Mouse (Mus musculus): Measurements from ENCODE around the gene Cox7a2l. TPM values are rescaled to one million over a fixed set of nuclear protein-coding genes. Genes with fewer than 3 reads are reported as not detected.
A peak's percentile ranks its signal among the peaks of the same experiment; 100 is the strongest.

Cox7a2l gene
- 138 and 143 TPM in 2 replicates for polyA plus RNA-seq (2016; fragmentation: Nextera tagmentation; extraction: Ambion mirVana)

DNA sequence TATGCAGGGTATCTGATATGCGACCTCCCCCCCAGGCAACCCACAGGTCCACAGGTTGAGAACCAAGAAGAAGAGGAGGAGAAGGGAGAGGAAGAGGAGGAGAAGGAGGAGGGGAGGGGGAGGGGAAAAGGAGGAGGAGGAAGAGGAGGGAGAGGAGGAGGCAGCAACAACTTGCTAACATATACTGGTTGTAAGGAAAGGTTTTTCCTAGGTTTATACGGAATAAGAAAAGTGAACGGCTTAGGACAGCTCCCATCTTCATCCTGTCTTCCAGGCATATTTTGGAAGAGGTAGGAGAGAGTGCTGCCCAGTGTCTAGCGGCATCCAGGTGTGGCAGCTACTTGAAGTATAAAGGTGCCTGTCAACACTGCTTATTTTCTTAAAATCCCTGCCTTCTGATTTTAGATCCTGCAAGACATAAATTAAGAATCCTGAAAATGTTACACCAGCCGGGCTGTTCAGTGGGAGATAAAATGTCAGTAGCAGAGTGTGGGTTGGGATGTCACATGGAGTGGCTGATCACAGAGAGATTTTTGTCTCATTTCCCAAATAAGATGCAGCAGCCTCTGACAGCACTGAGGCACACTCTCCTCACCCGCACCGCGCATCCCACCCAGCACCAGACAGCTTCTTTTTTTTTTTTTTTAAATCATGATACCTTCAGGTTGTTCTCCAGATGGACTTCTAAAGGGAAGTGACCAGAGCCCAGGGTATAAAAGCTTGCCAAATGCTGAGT, at the start of gene Cox7a2l:
TSS of gene Cox7a2l (minus strand) at position 51 of the 736 bp plus-strand sequence.
- WGBS: 95% methylated on average over 8 of the region's 8 CpGs
- H3K36me3 ChIP-seq: no peaks in the 10 kb centered on the region
- H3K27me3 ChIP-seq (ENCODE audit: low read depth, poor library complexity, severe bottlenecking): no peaks in the 10 kb centered on the region
- no peak for DNase-seq (ENCODE audit: low spot score)
- H3K27ac ChIP-seq (replicated peaks): no peak within 1 kb of the TSS
- H3K4me3 ChIP-seq: no peak within 1 kb of the TSS
- H3K4me1 ChIP-seq: peaks cover 19% of the 10 kb centered on the region
- H3K9me3 ChIP-seq (replicated peaks): 0 out of 2 replicates have a peak, but pooled peaks cover 3% of the 10 kb centered on the region

DNA sequence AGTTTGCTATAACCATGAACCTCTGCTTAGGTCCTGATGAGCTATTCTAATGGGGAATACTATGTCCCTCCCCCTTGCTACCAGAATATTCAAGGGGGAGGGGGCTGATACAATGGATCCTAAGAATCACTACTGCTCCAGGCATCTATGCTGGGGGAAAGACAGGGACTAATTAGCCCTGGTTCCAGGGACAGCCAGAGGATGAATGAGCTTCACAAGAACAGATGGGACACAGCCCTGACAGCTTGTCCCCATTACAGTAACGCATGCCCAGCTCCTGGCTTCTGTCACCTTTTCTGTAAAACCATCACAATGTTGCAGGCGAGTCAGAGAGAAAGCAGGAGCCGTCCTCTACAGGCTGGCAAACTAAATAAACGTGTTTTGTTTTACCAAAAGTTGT, 48.4 kb upstream of the Cox7a2l start:
- no peaks in the 10 kb centered on the region for H3K27me3 ChIP-seq (ENCODE audit: low read depth, poor library complexity, severe bottlenecking)
- no peak overlapping the region for H3K27ac ChIP-seq (replicated peaks)
- peaks cover 19% of the 10 kb centered on the region for H3K4me1 ChIP-seq
- H3K9me3 ChIP-seq (replicated peaks): no peaks in the 10 kb centered on the region
- H3K36me3 ChIP-seq: no peaks in the 10 kb centered on the region
- WGBS: 80% methylated on average over 4 of the region's 4 CpGs
- no peak overlapping the region for H3K4me3 ChIP-seq
- no peak for DNase-seq (ENCODE audit: low spot score)

DNA sequence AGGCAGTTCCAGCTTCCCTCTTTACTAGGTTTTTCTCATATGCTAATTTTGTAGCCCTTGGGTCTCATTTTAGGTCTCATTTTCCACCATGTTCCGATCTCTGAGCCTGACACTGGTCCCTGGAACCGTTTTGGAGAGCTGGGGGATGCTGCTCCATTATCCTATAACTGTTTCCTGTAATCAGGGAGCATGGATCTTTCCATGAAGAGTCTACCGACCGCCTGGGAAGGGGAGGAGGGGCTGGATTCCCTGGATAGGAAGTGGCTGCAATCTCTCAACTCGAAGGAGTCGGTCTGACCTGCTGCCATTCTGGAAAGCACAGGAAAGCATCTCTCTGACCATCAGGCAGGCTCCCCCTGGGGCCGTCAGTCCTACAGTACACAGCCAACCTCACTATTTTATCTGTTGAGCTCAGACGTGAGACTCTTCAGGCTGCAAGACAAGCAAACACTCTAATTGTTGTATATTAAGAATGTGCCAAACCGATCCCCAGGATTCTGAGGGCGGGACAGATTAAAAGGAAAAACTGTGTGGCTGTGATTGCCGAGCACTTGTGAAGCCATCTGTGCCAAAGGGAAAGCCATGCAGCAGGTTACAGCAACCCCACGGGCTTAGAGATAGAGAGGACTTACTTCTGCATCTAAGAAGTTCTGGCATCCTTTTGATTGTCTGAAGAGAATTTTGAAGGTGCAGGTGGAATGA, 47.1 kb upstream of the Cox7a2l start:
- H3K4me1 ChIP-seq: peaks cover 20% of the 10 kb centered on the region
- peak overlapping the region; percentile 43; the same call in 1 of the 2 replicates for H3K27ac ChIP-seq (replicated peaks)
- DNase-seq (ENCODE audit: low spot score): no peak
- 78% methylated on average over 12 of the region's 12 CpGs for WGBS
- H3K27me3 ChIP-seq (ENCODE audit: low read depth, poor library complexity, severe bottlenecking): no peaks in the 10 kb centered on the region
- no peaks in the 10 kb centered on the region for H3K9me3 ChIP-seq (replicated peaks)
- H3K36me3 ChIP-seq: no peaks in the 10 kb centered on the region
- no peak overlapping the region for H3K4me3 ChIP-seq

DNA sequence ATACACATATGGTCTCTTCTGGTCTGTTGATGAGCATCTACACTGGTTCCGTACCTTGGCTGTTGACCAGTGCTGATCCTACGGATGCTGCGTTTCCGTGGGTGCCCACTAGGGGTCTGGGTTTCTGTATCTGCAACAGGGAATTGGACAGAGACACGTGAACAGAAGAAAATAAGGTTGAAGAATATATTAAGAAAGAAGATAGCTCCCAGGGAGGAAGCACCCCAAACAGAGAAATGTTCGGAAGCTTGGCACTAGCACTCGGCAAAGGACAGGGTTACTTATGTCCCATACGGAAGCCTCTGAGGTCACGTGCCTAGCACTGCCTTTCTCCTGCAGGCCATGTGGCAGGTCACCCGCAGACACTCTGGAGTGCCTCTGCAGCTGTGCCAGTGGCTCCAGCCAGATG, 46.6 kb upstream of the Cox7a2l start:
- Histone ChIP-seq H3K9me3 (replicated peaks) (no peaks in the 10 kb centered on the region), H3K4me1 (peaks cover 25% of the 10 kb centered on the region), H3K36me3 (no peaks in the 10 kb centered on the region), H3K4me3 (no peak overlapping the region), H3K27ac (replicated peaks) (peak overlapping the region; percentile 43; the same call in 1 of the 2 replicates), H3K27me3 (ENCODE audit: low read depth, poor library complexity, severe bottlenecking) (no peaks in the 10 kb centered on the region)
- WGBS: 59% methylated on average over 10 of the region's 10 CpGs
- DNase-seq (ENCODE audit: low spot score): peak; percentile 55

DNA sequence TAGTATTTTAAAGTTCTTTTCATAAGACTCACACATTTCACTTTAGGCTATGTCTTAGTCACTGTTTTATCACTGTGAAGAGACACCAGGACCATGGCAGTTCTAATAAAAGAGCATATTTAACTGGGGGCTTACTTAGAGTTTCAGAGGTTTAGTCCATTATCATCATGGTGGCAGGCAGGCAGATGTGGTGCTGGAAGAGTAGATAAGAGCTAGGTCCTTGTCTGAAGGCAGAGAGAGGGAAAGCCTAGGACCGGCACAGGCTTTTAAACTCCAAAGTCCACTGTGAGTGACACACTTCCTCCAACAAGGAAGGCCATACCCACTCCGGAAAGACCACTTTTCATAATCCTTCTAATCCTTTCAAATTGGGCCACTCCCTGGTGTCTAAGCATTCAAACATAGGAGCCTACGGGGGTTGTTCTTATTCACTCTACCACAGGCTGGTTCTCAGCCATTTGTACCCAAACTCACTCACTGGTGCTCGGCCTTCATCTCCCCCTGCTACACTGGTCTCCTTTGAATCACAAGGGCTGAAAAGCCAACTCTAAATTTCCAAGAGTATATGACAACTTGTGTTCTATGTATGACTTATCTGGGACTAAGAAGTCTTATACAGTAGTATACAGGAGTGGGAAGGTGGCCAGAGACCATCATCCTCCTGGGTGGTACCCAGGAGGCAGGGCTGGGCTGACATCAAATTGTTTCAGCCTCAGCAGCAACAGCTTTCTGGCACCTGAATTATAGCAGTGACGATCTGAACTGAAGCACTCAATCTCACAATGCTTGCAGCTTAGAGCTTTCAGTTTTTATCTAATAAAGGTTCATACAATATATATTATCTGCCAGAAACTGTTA, 45.3 kb upstream of the Cox7a2l start:
- Histone ChIP-seq H3K4me3 (no peak overlapping the region), H3K4me1 (peaks cover 21% of the 10 kb centered on the region), H3K9me3 (replicated peaks) (no peaks in the 10 kb centered on the region), H3K27ac (replicated peaks) (no peak overlapping the region), H3K36me3 (no peaks in the 10 kb centered on the region), H3K27me3 (ENCODE audit: low read depth, poor library complexity, severe bottlenecking) (no peaks in the 10 kb centered on the region)
- no peak for DNase-seq (ENCODE audit: low spot score)
- 90% methylated on average over 5 of the region's 5 CpGs for WGBS

DNA sequence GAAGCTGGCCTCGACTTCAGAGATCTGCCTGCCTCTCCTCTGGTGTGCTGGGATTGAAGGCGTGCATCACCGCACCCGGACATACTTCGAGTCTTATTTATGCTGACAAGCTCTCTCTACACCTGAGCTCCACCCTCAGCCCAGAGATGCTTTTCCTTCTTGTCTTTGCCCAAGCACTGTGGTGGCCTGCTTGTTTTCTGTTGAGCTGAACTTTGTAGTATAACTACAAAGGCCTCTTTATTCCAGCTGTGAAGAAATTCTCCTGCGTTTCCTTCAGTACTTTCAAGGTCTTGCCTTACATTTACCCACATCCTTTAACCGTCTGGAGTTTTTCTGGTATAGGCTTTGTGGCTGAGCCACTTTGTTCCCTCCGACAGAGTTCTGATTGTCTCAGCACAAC, 42.0 kb upstream of the Cox7a2l start:
- no peaks in the 10 kb centered on the region for H3K9me3 ChIP-seq (replicated peaks)
- no peak overlapping the region for H3K4me3 ChIP-seq
- no peak overlapping the region for H3K27ac ChIP-seq (replicated peaks)
- DNase-seq (ENCODE audit: low spot score): no peak
- no peaks in the 10 kb centered on the region for H3K36me3 ChIP-seq
- no peaks in the 10 kb centered on the region for H3K27me3 ChIP-seq (ENCODE audit: low read depth, poor library complexity, severe bottlenecking)
- H3K4me1 ChIP-seq: peaks cover 10% of the 10 kb centered on the region
- WGBS: 68% methylated on average over 8 of the region's 8 CpGs

DNA sequence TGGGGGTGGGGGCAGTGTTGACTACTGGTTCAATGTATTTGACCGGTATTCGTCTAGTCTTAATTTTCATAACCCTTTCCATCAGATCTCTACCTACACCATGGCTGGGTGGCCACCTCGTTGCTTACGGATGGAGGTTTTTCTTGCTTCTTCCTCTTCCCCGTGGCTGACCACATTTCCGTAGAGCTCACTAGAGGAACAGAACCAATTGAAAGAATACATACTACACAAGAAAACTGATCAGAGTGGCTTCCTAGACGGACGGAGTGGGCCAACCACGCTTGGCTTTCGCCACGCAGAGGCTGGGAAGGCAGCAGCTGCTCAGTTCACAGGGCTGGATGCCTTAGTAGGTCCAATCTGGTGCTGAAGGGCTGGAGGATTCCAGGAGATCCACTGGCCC, 38.7 kb upstream of the Cox7a2l start:
- Histone ChIP-seq H3K36me3 (no peaks in the 10 kb centered on the region), H3K27ac (replicated peaks) (no peak overlapping the region), H3K4me1 (peaks cover 6% of the 10 kb centered on the region), H3K27me3 (ENCODE audit: low read depth, poor library complexity, severe bottlenecking) (no peaks in the 10 kb centered on the region), H3K9me3 (replicated peaks) (no peaks in the 10 kb centered on the region), H3K4me3 (no peak overlapping the region)
- DNase-seq (ENCODE audit: low spot score): no peak
- WGBS: 96% methylated on average over 11 of the region's 11 CpGs

DNA sequence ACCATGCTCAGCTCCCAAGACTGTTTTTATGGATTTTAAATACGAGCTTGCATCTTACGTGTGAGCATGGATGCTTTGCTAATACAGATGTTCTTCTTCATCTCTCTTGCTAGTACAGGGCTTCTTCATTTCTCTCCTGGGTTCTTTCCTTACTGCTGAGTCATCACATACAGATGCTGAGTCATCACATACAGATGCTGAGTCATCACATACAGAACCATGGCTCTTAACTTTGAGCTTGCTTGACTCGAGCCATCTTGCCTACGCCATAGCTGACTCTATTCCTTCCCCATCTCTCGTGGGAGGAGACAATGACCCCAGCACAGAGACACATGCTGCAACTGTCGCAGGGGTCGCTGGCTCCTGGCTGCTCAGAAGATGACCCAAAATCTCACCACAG, 37.9 kb upstream of the Cox7a2l start:
- 89% methylated on average over 7 of the region's 7 CpGs for WGBS
- Histone ChIP-seq H3K27ac (replicated peaks) (no peak overlapping the region), H3K4me3 (no peak overlapping the region), H3K27me3 (ENCODE audit: low read depth, poor library complexity, severe bottlenecking) (no peaks in the 10 kb centered on the region), H3K36me3 (no peaks in the 10 kb centered on the region), H3K4me1 (peaks cover 6% of the 10 kb centered on the region), H3K9me3 (replicated peaks) (no peaks in the 10 kb centered on the region)
- no peak for DNase-seq (ENCODE audit: low spot score)

DNA sequence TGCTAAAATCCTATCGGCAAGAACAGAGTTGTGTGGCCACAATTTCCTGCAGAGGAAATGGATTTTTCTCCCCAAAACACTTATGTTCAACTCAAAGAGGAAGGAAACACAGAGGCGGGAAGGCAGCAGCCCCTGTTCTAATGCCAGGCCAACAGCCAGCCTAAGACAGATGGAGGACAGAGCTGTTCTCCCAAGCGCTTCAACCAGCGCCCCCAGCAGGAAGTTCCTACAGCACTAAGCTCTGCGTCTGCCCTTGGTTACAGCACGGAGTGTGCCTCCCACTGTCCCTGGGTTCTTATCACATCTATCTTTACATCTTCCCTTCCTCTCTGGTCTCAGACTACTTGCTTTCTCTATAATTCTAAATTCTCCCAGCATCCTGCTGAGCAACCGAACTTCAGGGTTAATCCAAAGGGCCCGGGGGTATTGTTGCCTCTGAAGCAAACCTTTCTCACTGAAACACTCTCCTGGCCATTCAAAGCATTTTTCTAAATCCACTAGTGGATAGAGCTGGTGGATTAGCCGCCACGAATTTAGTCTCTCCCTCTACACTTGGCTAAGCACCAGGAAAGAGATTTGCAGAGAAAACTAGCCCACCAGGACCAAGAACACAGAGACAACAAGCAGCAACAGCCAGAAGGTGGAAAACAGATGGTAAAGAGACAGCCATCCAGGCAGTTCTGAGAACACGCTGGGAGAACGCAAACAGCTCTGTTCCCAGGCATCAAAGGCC, 31.5 kb upstream of the Cox7a2l start:
- Histone ChIP-seq H3K4me1 (peaks cover 42% of the 10 kb centered on the region), H3K36me3 (no peaks in the 10 kb centered on the region), H3K27me3 (ENCODE audit: low read depth, poor library complexity, severe bottlenecking) (peaks cover 60% of the 10 kb centered on the region), H3K27ac (replicated peaks) (peak overlapping the region; percentile 10), H3K9me3 (replicated peaks) (no peaks in the 10 kb centered on the region), H3K4me3 (no peak overlapping the region)
- WGBS: 17% methylated on average over 12 of the region's 12 CpGs
- peak; percentile 55 for DNase-seq (ENCODE audit: low spot score)

DNA sequence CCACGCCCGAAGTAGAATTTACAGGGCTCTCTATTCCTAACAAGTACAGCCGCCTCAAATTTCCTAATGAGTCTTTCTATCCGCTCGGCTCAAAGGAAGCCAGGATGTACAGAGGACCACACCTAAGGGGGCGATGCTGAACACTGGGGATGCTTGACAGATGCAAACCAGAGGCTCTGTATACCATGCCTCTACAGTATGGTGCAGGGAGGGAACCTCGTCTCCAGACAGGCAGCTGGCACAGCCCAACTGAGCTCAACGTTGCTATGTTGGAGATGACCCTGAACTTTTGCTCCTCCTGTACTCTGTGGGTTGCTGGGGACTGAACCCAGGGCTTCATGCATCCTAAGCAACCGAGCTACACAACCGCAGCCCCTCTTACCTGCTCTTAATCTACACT, 30.0 kb upstream of the Cox7a2l start:
- Histone ChIP-seq H3K4me3 (no peak overlapping the region), H3K27me3 (ENCODE audit: low read depth, poor library complexity, severe bottlenecking) (peaks cover 60% of the 10 kb centered on the region), H3K27ac (replicated peaks) (no peak overlapping the region), H3K4me1 (peaks cover 42% of the 10 kb centered on the region), H3K9me3 (replicated peaks) (no peaks in the 10 kb centered on the region), H3K36me3 (no peaks in the 10 kb centered on the region)
- no peak for DNase-seq (ENCODE audit: low spot score)
- 41% methylated on average over 10 of the region's 10 CpGs for WGBS

DNA sequence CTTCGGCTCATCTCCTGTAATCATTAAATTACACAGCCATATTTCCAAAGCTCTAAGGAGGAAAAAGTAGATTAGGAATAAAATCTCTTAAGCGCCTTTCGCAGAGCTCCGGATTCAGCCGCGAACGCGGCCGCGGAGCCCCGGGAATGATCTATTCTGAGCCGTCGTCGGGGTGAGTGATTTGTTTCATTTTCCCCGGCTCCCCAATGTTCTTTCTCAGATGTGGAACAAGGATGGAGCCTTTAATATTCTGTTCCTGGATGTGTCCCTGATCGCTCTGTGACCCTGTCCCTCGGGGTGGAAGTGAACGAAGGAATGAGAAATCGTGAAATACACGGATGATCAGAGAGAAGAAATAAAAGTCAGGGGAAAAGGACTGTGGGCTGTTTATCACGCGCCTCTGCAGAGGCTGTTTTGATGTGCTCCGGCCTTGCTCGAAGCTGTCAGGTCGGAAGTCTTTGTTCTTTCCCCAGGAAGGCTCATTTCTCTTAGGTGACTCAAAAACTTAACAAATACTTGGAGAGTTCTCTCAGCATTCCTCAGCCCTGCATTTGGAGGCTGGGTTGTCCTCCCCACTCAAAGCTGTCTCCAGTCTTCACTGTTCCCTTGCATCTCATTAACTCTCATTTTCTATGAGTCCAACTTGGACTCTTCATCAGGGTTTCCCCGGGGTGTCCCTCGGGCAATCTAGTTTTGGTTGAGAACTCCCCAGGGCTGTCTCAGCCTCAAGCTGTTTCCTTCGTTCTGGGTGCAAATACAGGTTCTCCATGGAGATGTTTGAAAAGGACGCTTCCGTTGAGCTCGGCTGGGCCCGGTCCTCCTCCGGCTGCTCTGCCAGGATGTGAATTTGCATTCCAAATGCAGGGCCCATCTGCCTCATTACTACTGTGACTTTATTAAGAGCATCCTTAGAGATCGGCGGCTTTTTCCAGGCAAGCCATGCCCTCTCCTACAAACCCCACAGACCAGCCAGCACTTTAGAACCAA, 28.9 kb upstream of the Cox7a2l start:
- DNase-seq (ENCODE audit: low spot score): peak; percentile 53
- peaks cover 61% of the 10 kb centered on the region for H3K27me3 ChIP-seq (ENCODE audit: low read depth, poor library complexity, severe bottlenecking)
- no peaks in the 10 kb centered on the region for H3K36me3 ChIP-seq
- H3K9me3 ChIP-seq (replicated peaks): no peaks in the 10 kb centered on the region
- 8% methylated on average over 35 of the region's 35 CpGs for WGBS
- peaks cover 42% of the 10 kb centered on the region for H3K4me1 ChIP-seq
- 0 out of 2 replicates have a peak overlapping the region, but pooled peaks have one; percentile 50 for H3K27ac ChIP-seq (replicated peaks)
- peak overlapping the region; percentile 46 for H3K4me3 ChIP-seq

Data from midbrain, embryonic 10.5 days (tissue).